Mouse (Mus musculus) erythroblast, embryonic 14.5 days (primary cell): ENCODE measurements around the gene Zc2hc1b. TPM values are rescaled to one million over a fixed set of nuclear protein-coding genes. Genes with fewer than 3 reads are reported as not detected.

Experiments used
- H3K27me3 ChIP-seq: 2 replicates; pipeline ENCODE4 v1.6.1; 2012; ENCODE audit warnings: inconsistent platforms; ENCODE audit not compliant: control insufficient read depth
- H3K36me3 ChIP-seq: 2 replicates; pipeline ENCODE4 v1.6.1; 2012; ENCODE audit warnings: mild to moderate bottlenecking, inconsistent platforms; ENCODE audit not compliant: control insufficient read depth
- H3K4me1 ChIP-seq: 2 replicates; pipeline ENCODE4 v1.6.1; 2012; ENCODE audit warnings: inconsistent platforms; ENCODE audit not compliant: control insufficient read depth
- H3K4me3 ChIP-seq: replicated peaks from 2 replicates; pipeline ENCODE3; 2012; ENCODE audit warnings: moderate library complexity, mild to moderate bottlenecking, inconsistent platforms
- H3K9me3 ChIP-seq: 2 replicates; pipeline ENCODE4 v1.6.1; 2012; ENCODE audit warnings: low read length, inconsistent platforms, mixed read lengths; ENCODE audit not compliant: control insufficient read depth
- GATA1 ChIP-seq: IDR thresholded peaks from 2 replicates; pipeline ENCODE4 v1.6.1; 2012; ENCODE audit warnings: low read length, inconsistent platforms, mixed read lengths
- TAL1 ChIP-seq: IDR thresholded peaks from 3 replicates; pipeline ENCODE4 v1.6.1; 2012; ENCODE audit warnings: low read length, inconsistent platforms, mixed read lengths
- polyA plus RNA-seq: library from polyadenylated mRNA; stranded (reverse); fragments of >175 nt; gene quantifications from 2 replicates; pipeline ENCODE4 v1.2.3, GENCODE M21; 2012

Gene Zc2hc1b
- polyA plus RNA-seq, 1 experiment, result not detected

GRCm38 (mm10) chr10:13127335-13127734, 50.5 kb downstream of the Zc2hc1b start:
- H3K27me3 ChIP-seq, result no peaks in the 10 kb centered on the region
- H3K36me3 ChIP-seq, result no peaks in the 10 kb centered on the region
- no peaks in the 10 kb centered on the region for H3K4me1 ChIP-seq
- H3K9me3 ChIP-seq, result no peaks in the 10 kb centered on the region
- TF ChIP-seq TAL1, result no peak
- no peak for TF ChIP-seq GATA1
- no peak overlapping the region for H3K4me3 ChIP-seq

- Histone ChIP-seq H3K36me3 (no peaks in the 10 kb centered on the region), H3K4me3 (no peak overlapping the region), H3K9me3 (no peaks in the 10 kb centered on the region), H3K27me3 (no peaks in the 10 kb centered on the region), H3K4me1 (no peaks in the 10 kb centered on the region)
- no peak for TF ChIP-seq GATA1
- TF ChIP-seq TAL1, result no peak
Observed at GRCm38 (mm10) chr10:13125811-13126210, 52.0 kb downstream of the Zc2hc1b start.

GRCm38 (mm10) chr10:13119300-13119699, 58.5 kb downstream of the Zc2hc1b start:
- H3K9me3 ChIP-seq, result no peaks in the 10 kb centered on the region
- H3K27me3 ChIP-seq, result no peaks in the 10 kb centered on the region
- no peaks in the 10 kb centered on the region for H3K4me1 ChIP-seq
- H3K36me3 ChIP-seq, result no peaks in the 10 kb centered on the region
- TF ChIP-seq GATA1 (no peak), TAL1 (no peak)
- no peak overlapping the region for H3K4me3 ChIP-seq

GRCm38 (mm10) chr10:13118770-13119102, 59.1 kb downstream of the Zc2hc1b start:
- Histone ChIP-seq H3K4me3 (no peak overlapping the region), H3K27me3 (no peaks in the 10 kb centered on the region), H3K9me3 (no peaks in the 10 kb centered on the region), H3K36me3 (no peaks in the 10 kb centered on the region), H3K4me1 (no peaks in the 10 kb centered on the region)
- no peak for TF ChIP-seq TAL1
- TF ChIP-seq GATA1, result no peak

GRCm38 (mm10) chr10:13118024-13118769, 59.6 kb downstream of the Zc2hc1b start:
- H3K4me3 ChIP-seq, result no peak overlapping the region
- no peaks in the 10 kb centered on the region for H3K36me3 ChIP-seq
- H3K4me1 ChIP-seq, result no peaks in the 10 kb centered on the region
- no peaks in the 10 kb centered on the region for H3K9me3 ChIP-seq
- TF ChIP-seq GATA1 (no peak), TAL1 (no peak)
- no peaks in the 10 kb centered on the region for H3K27me3 ChIP-seq

GRCm38 (mm10) chr10:13116706-13117665, 60.8 kb downstream of the Zc2hc1b start:
- H3K27me3 ChIP-seq, result no peaks in the 10 kb centered on the region
- H3K4me3 ChIP-seq, result no peak overlapping the region
- H3K9me3 ChIP-seq, result no peaks in the 10 kb centered on the region
- H3K4me1 ChIP-seq, result no peaks in the 10 kb centered on the region
- no peaks in the 10 kb centered on the region for H3K36me3 ChIP-seq
- TF ChIP-seq TAL1 (no peak), GATA1 (no peak)

GRCm38 (mm10) chr10:13115030-13115429, 62.8 kb downstream of the Zc2hc1b start:
- Histone ChIP-seq H3K36me3 (no peaks in the 10 kb centered on the region), H3K4me1 (no peaks in the 10 kb centered on the region), H3K27me3 (no peaks in the 10 kb centered on the region), H3K9me3 (no peaks in the 10 kb centered on the region), H3K4me3 (no peak overlapping the region)
- TF ChIP-seq TAL1, result no peak
- no peak for TF ChIP-seq GATA1

GRCm38 (mm10) chr10:13113641-13114040, 64.2 kb downstream of the Zc2hc1b start:
- H3K36me3 ChIP-seq, result no peaks in the 10 kb centered on the region
- no peak for TF ChIP-seq GATA1
- no peak for TF ChIP-seq TAL1
- H3K9me3 ChIP-seq, result no peaks in the 10 kb centered on the region
- no peak overlapping the region for H3K4me3 ChIP-seq
- no peaks in the 10 kb centered on the region for H3K27me3 ChIP-seq
- no peaks in the 10 kb centered on the region for H3K4me1 ChIP-seq

GRCm38 (mm10) chr10:13112849-13113248, 65.0 kb downstream of the Zc2hc1b start:
- Histone ChIP-seq H3K4me3 (no peak overlapping the region), H3K9me3 (no peaks in the 10 kb centered on the region)

More at GRCm38 (mm10) chr10:13112849-13113248, 65.0 kb downstream of the Zc2hc1b start:
- Histone ChIP-seq H3K36me3 (no peaks in the 10 kb centered on the region), H3K4me1 (no peaks in the 10 kb centered on the region), H3K27me3 (no peaks in the 10 kb centered on the region)
- TF ChIP-seq TAL1 (no peak), GATA1 (no peak)
